Mouse (Mus musculus) common myeloid progenitor, adult 5-6 weeks (primary cell): ENCODE results near the gene Mnt. TPM values are rescaled to one million over a fixed set of nuclear protein-coding genes. Genes with fewer than 3 reads are reported as not detected.
"Not testable (repeated sequence)": the region's sequence is repeated elsewhere in the genome, so short reads cannot be mapped to it uniquely, and the experiment has no call there.

Experiments used
- ATAC-seq: replicated peaks from 2 replicates; pipeline ENCODE4 v1.8.0; 2016; ENCODE audit warnings: low read depth, mild to moderate bottlenecking, moderate TSS enrichment, inconsistent platforms; ENCODE audit not compliant: poor library complexity, severe bottlenecking
- total RNA-seq: library from RNA; stranded (forward); fragments of 200-1000, 187-1606 nt; gene quantifications from 2 replicates; pipeline ENCODE4 v1.2.3, GENCODE M21; 2017

The Mnt gene
- total RNA-seq = 4.9 and 10.6 TPM in 2 replicates

GRCm38 (mm10) chr11:74830256-74831161 lies at the start of gene Mnt:
Gene Mnt, plus strand, starts transcription at chr11:74830920.
- peak; percentile 55 for ATAC-seq

- ATAC-seq = no peak
Observed at GRCm38 (mm10) chr11:74792874-74793273, 37.8 kb upstream of the Mnt start.

GRCm38 (mm10) chr11:74800658-74801057 lies 30.1 kb upstream of the Mnt start:
- no peak for ATAC-seq

GRCm38 (mm10) chr11:74804081-74804627 lies 26.6 kb upstream of the Mnt start:
- ATAC-seq = no peak

- ATAC-seq = no peak
Observed at GRCm38 (mm10) chr11:74807246-74807882, 23.4 kb upstream of the Mnt start.

DNA sequence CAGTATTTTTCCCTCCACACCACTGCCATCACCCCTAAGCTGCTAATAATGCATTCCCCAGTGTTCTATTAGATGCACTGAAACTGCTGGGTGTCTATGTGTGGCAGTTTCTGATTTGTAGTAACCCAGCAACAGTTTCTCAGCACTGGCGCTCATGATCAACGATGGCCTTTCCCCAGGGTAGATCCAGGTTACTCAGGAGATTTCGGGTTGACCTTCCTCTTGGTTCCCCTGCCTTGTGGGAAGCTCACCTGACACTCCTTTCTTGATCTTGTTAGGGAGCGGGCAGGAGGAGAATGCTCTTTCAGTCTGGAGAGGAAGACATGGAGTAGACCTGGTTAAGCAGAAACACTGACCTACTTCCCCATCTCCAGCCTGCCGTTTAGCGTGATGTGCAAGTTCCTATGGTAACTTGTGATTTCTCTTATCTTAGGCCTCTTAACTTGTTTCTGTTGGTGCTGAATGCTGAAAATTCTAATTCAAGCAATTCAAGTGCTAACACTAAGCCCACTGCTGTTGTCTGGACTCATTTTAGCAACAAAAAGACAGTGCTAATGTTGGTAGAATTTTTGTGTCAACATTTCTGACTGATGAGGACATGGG lies 22.4 kb upstream of the Mnt start:
- ATAC-seq = no peak

DNA sequence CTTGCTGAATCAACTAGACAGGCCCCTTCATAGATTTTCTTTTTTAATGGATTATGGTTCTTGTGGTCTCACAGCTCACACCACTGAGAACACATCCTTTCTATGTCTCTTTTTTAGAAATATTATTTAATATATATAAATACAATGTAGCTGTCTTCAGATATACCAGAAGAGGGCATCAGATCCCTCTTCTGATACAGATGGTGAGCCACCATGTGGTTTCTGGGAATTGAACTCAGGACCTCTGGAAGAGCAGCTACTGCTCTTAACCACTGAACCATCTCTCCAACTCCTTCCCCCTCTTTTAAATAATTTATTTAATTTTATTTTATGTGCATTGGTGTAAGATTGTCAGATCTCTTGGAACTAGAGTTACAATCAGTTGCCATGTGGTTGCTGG lies 20.6 kb upstream of the Mnt start:
- no peak for ATAC-seq

DNA sequence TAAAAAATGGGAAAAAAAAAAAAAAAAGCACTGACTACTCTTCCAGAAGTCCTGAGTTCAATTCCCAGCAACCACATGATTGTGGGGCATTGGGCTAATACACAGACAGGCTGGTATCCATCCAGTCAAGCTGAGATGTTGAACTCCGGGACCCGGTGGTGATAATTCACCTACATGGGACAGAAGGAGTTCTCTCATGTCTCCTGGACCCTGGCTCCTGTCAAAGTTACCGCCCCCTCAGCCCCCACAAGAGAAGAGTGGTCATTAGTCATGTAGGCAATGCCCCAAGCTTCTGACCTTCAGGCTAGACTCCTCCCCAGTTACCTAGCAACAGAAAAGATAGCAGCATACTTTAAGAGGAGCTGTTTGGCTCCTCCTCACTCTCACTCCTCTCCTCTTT lies 19.7 kb upstream of the Mnt start:
- ATAC-seq = not testable (repeated sequence)

GRCm38 (mm10) chr11:74811538-74811937 lies 19.2 kb upstream of the Mnt start:
- no peak for ATAC-seq

DNA sequence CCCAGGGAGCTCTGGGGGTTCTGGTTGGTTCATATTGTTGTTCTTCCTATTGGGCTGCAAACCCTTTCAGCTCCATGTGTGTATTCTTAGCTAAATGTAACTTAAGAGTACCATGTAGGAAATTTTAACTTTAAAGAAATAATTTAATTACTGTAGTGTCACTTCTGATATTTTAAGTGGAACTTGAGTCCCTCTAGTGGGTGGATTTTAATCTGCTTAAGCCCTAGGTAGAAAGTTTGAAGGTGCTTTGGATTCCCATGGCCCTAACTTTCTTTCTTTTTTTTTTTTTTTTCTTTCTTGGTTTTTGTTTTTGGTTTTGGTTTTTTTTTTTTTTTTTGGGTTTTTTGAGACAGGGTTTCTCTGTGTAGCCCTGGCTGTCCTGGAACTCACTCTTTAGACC lies 14.9 kb upstream of the Mnt start:
- ATAC-seq = no peak

GRCm38 (mm10) chr11:74820921-74821320 lies 9.8 kb upstream of the Mnt start:
- ATAC-seq = no peak

DNA sequence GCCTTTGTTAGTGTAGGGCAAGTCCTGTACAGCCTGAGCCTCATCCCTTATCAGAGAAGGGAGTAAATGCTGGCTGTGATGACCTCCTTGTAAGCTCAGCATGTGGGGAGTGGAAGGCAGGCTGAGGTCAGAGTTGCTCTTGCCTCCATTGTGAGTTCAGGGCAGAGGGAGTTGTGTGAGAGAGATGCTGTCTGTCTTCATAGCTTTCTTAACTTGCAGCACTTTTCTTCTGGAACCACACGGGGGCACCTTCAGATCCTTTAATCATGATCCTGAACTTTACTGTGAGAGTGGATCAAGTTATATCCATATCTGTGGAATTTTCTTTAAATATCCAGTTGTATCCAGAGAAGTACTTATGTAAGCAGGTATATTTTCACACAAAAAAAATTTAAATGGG lies 9.3 kb upstream of the Mnt start:
- ATAC-seq = peak; percentile 45; the same call in 1 of the 2 replicates

DNA sequence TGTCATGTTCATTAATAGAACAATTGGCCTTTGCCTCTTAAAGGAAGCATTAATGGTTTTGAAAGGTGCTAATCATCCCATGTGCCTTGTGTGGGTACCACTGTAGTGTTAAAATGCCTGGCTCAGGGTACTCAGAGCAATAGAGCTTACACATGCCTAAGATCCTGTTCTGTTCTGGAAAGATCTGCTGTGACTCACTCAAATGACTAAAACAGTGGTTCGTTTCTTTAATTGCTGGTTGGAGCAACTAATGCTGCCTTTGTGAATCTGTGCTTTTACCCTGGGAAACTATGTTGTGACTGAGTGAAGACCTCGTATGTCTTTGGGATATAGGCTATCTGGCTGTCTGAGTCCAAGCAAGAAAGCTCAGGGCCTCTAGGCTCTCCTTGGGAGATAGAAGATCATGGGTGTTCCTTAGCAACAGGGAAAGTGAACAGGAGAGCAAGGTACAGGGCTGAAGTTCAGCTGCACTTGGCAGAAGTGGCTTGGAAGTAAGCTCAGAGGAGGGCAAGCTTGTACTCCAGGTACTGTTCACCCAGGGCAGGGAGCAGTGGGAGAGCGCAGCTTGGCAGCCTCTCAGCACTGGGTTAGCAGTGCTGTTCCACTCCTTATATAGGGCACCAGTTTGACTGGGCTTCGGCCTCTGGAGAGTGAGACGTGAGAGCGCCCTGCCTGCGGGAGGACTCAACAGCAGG lies 7.8 kb upstream of the Mnt start:
- ATAC-seq = no peak

GRCm38 (mm10) chr11:74826151-74826550 lies 4.6 kb upstream of the Mnt start:
- no peak for ATAC-seq

- ATAC-seq = no peak
Observed at GRCm38 (mm10) chr11:74826702-74827101, 4.0 kb upstream of the Mnt start.

DNA sequence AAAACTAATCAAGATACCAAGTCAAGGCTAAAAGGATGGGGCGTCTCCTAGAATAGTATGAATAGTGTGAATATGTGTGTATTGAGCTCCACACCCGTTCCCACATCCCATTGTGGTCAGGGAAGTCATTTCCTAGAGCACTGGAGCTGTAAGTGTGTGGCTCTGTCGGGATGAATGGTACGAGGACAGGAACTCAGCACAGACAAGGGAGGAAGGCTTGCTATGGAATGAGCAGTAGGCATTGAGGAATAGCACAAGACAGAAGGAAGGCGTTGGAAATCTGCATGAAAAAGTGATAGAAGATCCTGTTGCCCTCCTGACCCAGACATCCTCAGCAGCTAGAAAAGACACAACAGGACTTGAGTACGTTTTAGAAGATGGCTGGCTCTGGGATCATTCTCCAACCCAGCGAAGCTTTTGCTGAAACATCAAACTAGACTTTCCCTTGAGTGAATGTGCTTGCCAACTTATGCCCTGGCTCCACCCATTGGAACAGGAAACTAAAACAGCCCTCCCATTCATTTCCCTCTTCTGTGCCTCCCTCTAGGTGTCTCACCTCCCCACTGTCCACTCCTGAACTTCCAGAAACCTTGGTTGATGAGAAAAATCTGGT lies 2.8 kb upstream of the Mnt start:
- ATAC-seq = no peak

GRCm38 (mm10) chr11:74828404-74828931 lies 2.3 kb upstream of the Mnt start:
- ATAC-seq = no peak

- ATAC-seq = no peak
Observed at GRCm38 (mm10) chr11:74828965-74829550, 1.7 kb upstream of the Mnt start.

DNA sequence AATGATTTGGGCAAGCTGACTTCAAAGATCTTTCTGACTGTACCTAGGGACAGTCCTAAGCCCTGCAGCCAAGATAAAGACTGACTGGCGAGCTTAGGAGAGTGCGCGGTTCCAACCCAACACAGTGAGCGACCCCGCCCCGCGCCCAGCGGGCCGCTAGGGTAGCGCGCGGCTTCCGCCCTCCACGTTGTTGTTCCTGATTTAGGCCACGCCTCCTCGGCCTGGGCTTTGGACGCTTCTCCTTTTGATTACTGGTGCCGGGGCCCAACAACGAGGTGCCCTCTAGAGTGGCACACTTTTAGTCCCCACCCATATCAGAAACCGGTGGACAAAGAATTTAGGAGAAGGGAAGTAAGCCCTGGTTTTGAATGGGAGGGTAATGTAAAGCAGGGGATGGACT lies 908 bp upstream of the Mnt start:
- ATAC-seq = peak; percentile 39
